Mouse (Mus musculus): ENCODE data around the gene Pald1.

GRCm38 (mm10) chr10:61381823-61382222, 1.5 kb downstream of the Pald1 start:
- TF ChIP-seq POLR2A (IDR thresholded peaks at IDR 0.05; ENCODE audit: borderline replicate concordance, low read depth, low read length) (no peak), CTCF (IDR thresholded peaks at IDR 0.05; ENCODE audit: low read depth, low read length) (no peak)
